Mouse (Mus musculus): ENCODE measurements around the gene Hnrnpul2. TPM values are rescaled to one million over a fixed set of nuclear protein-coding genes. Genes with fewer than 3 reads are reported as not detected.

The Hnrnpul2 gene
- 19.0 and 35.0 TPM in 2 replicates for polyA plus RNA-seq (2012; rRNA removed)

- no peak for DNase-seq (ENCODE audit: low read depth)
Measured at GRCm38 (mm10) chr19:8819596-8820423, at the start of gene Hnrnpul2. Gene Hnrnpul2, plus strand, starts transcription at chr19:8820010.

GRCm38 (mm10) chr19:8770567-8771270 is 49.1 kb upstream of the Hnrnpul2 start, which contains the start of gene Tmem223:
Gene Tmem223, plus strand, starts transcription at chr19:8770996.
- DNase-seq (ENCODE audit: low read depth): no peak

GRCm38 (mm10) chr19:8772996-8773395 is 46.8 kb upstream of the Hnrnpul2 start:
- DNase-seq (ENCODE audit: low read depth): no peak

- no peak for DNase-seq (ENCODE audit: low read depth)
Measured at GRCm38 (mm10) chr19:8773409-8773808, 46.4 kb upstream of the Hnrnpul2 start.

- no peak for DNase-seq (ENCODE audit: low read depth)
Measured at GRCm38 (mm10) chr19:8774086-8774835, 45.5 kb upstream of the Hnrnpul2 start, which contains the start of gene Tmem179b. Gene Tmem179b, minus strand, starts transcription at chr19:8774467.

GRCm38 (mm10) chr19:8774951-8775421 is 44.8 kb upstream of the Hnrnpul2 start:
- DNase-seq (ENCODE audit: low read depth): no peak

GRCm38 (mm10) chr19:8786008-8786781 is 33.6 kb upstream of the Hnrnpul2 start, which contains the start of gene Taf6l:
Gene Taf6l, minus strand, starts transcription at chr19:8786417.
- DNase-seq (ENCODE audit: low read depth): peak; percentile 82

- no peak for DNase-seq (ENCODE audit: low read depth)
Measured at GRCm38 (mm10) chr19:8788521-8788920, 31.3 kb upstream of the Hnrnpul2 start.

- no peak for DNase-seq (ENCODE audit: low read depth)
Measured at GRCm38 (mm10) chr19:8789171-8789570, 30.6 kb upstream of the Hnrnpul2 start.

GRCm38 (mm10) chr19:8790171-8790570 is 29.6 kb upstream of the Hnrnpul2 start:
- DNase-seq (ENCODE audit: low read depth): no peak

GRCm38 (mm10) chr19:8798264-8798946 is 21.4 kb upstream of the Hnrnpul2 start, which contains the start of gene Polr2g:
Gene Polr2g, minus strand, starts transcription at chr19:8798577.
- peak; percentile 46 for DNase-seq (ENCODE audit: low read depth)

GRCm38 (mm10) chr19:8798947-8799315 is 20.9 kb upstream of the Hnrnpul2 start:
- no peak for DNase-seq (ENCODE audit: low read depth)

- peak; percentile 98 for DNase-seq (ENCODE audit: low read depth)
Measured at GRCm38 (mm10) chr19:8802130-8802821, 17.5 kb upstream of the Hnrnpul2 start, which contains the start of gene Zbtb3. Gene Zbtb3, plus strand, starts transcription at chr19:8802555.

GRCm38 (mm10) chr19:8803204-8803780 is 16.5 kb upstream of the Hnrnpul2 start:
- no peak for DNase-seq (ENCODE audit: low read depth)

GRCm38 (mm10) chr19:8803879-8804660 is 15.7 kb upstream of the Hnrnpul2 start:
- no peak for DNase-seq (ENCODE audit: low read depth)

GRCm38 (mm10) chr19:8806810-8807209 is 13.0 kb upstream of the Hnrnpul2 start:
- DNase-seq (ENCODE audit: low read depth): no peak

GRCm38 (mm10) chr19:8815812-8816211 is 4.0 kb upstream of the Hnrnpul2 start:
- no peak for DNase-seq (ENCODE audit: low read depth)

GRCm38 (mm10) chr19:8817001-8817400 is 2.8 kb upstream of the Hnrnpul2 start:
- DNase-seq (ENCODE audit: low read depth): no peak

All from gonadal fat pad, adult 2 months (tissue).